Mouse (Mus musculus): ENCODE results near the gene Vmn1r127. TPM values are rescaled to one million over a fixed set of nuclear protein-coding genes. Genes with fewer than 3 reads are reported as not detected.
"Not testable (repeated sequence)": the region's sequence is repeated elsewhere in the genome, so short reads cannot be mapped to it uniquely, and the experiment has no call there.

Vmn1r127 gene
- polyA plus RNA-seq (2012): not detected in 2 replicates

DNA sequence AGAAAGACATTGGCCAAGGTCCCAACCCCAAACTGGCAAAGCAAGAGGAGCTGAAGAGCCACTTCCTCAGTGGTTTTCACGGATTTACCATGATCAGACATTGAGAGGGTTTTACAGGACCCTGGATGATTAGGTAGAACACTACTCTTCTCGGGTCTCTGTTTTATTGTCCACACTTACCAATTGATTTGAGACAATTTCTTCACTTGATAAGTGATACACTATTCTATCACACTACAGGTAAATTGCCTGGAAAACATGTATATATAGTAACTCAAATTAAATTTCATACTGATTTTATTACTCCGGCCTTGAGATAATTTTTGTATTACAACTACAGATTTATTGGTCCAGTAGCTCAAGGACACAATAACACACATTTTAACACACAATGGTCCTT is at the start of gene Vmn1r127:
TSS of gene Vmn1r127 (minus strand) at position 101 of the 400 bp plus-strand sequence.
- H3K27me3 ChIP-seq (ENCODE audit: control insufficient read depth); H3K4me1 ChIP-seq (ENCODE audit: control insufficient read depth); H3K36me3 ChIP-seq (ENCODE audit: control insufficient read depth); H3K4me3 ChIP-seq (replicated peaks); H3K9me3 ChIP-seq (ENCODE audit: control insufficient read depth, low read length): not testable (repeated sequence)

DNA sequence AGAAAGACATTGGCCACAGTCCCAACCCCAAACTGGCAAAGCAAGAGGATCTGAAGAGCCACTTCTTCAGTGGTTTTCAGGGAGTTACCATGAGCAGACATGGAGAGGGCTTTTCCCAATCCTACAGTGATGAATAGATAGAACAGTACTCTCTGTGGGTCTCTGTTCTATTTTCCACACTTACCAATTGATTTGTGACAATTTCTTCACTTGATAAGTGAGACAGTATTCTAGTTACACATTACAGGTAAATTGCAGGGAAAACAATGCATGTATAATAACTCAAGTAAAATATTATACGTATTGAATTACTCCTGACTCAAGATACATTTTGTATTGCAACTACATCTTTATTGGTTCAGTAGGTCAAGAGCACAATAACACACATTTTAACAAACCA is 41.5 kb upstream of the Vmn1r127 start, which contains the start of gene Vmn1r129:
TSS of gene Vmn1r129 (minus strand) at position 101 of the 400 bp plus-strand sequence.
- not testable (repeated sequence) for H3K36me3 ChIP-seq (ENCODE audit: control insufficient read depth); H3K4me3 ChIP-seq (replicated peaks); H3K9me3 ChIP-seq (ENCODE audit: control insufficient read depth, low read length); H3K4me1 ChIP-seq (ENCODE audit: control insufficient read depth); H3K27me3 ChIP-seq (ENCODE audit: control insufficient read depth)

DNA sequence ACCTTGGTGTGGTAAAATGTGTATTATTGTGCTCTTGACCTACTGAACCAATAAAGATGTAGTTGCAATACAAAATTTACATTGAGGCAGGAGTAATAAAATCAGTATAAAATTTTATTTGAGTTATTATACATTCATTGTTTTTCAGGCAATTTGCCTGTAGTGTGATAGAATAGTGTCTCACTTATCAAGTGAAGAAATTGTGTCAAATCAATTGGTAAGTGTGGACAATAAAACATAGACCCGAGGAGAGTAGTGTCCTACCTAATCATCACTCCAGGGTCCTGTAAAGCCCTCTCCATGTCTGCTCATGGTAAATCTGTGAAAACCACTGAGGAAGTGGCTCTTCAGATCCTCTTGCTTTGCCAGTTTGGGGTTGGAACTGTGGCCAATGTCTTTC is 29.4 kb upstream of the Vmn1r127 start, which contains the start of gene Vmn1r128:
TSS of gene Vmn1r128 (plus strand) at position 301 of the 400 bp plus-strand sequence.
- not testable (repeated sequence) for H3K9me3 ChIP-seq (ENCODE audit: control insufficient read depth, low read length); H3K4me1 ChIP-seq (ENCODE audit: control insufficient read depth); H3K36me3 ChIP-seq (ENCODE audit: control insufficient read depth); H3K4me3 ChIP-seq (replicated peaks); H3K27me3 ChIP-seq (ENCODE audit: control insufficient read depth)

DNA sequence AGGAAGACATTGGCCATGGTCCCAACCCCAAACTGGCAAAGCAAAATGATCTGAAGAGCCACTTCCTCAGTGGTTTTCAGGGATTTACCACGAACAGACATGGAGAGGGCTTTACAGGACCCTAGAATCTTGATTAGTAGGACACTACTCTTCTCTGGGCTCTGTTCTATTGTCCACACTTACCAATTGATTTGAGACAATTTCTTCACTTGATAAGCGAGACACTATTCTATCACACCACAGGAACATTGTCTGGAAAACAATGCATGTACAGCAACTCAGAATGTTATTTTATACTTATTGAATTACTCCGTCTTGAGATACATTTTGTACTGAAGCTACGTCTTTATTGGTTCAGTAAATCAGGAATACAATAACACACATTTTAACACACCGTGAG is 18.3 kb downstream of the Vmn1r127 start, which contains the start of gene Vmn1r126:
TSS of gene Vmn1r126 (minus strand) at position 101 of the 400 bp plus-strand sequence.
- not testable (repeated sequence) for H3K4me3 ChIP-seq (replicated peaks); H3K4me1 ChIP-seq (ENCODE audit: control insufficient read depth); H3K36me3 ChIP-seq (ENCODE audit: control insufficient read depth); H3K9me3 ChIP-seq (ENCODE audit: control insufficient read depth, low read length); H3K27me3 ChIP-seq (ENCODE audit: control insufficient read depth)

DNA sequence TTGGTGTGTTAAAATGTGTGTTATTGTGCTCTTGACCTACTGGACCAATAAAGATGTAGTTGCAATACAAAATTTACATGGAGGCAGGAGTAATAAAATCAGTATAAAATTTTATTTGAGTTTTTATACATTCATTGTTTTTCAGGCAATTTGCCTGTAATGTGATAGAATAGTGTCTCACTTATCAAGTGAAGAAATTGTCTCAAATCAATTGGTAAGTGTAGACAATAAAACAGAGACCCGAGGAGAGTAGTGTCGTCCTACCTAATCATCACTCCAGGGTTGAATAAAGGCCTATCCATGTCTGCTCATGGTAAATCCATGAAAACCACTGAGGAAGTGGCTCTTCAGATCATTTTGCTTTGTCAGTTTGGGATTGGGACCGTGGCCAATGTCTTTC is 47.8 kb downstream of the Vmn1r127 start, which contains the start of gene Vmn1r125:
TSS of gene Vmn1r125 (plus strand) at position 301 of the 400 bp plus-strand sequence.
- not testable (repeated sequence) for H3K36me3 ChIP-seq (ENCODE audit: control insufficient read depth); H3K27me3 ChIP-seq (ENCODE audit: control insufficient read depth); H3K4me1 ChIP-seq (ENCODE audit: control insufficient read depth); H3K9me3 ChIP-seq (ENCODE audit: control insufficient read depth, low read length); H3K4me3 ChIP-seq (replicated peaks)

Other genes with a start within 250 kb of the Vmn1r127 start
- not detected in 2 replicates for gene Vmn1r121, start 221.3 kb downstream of the Vmn1r127 start, polyA plus RNA-seq (2012)
- not detected in 2 replicates for gene Vmn1r122, start 185.7 kb downstream of the Vmn1r127 start, polyA plus RNA-seq (2012)
- not detected in 2 replicates for gene Vmn1r123, start 157.7 kb downstream of the Vmn1r127 start, polyA plus RNA-seq (2012)
- 0.05 TPM in 1 of 2 replicates, not detected in the other for gene Gm5157, start 129.4 kb downstream of the Vmn1r127 start, polyA plus RNA-seq (2012)
- not detected in 2 replicates for gene Vmn1r124, start 59.2 kb downstream of the Vmn1r127 start, polyA plus RNA-seq (2012)
- gene Vmn1r125, start 47.7 kb downstream of the Vmn1r127 start, polyA plus RNA-seq (2012): not detected in 2 replicates
- gene Vmn1r126, start 18.4 kb downstream of the Vmn1r127 start, polyA plus RNA-seq (2012): not detected in 2 replicates
- not detected in 2 replicates for gene Vmn1r128, start 29.5 kb upstream of the Vmn1r127 start, polyA plus RNA-seq (2012)
- not detected in 2 replicates for gene Vmn1r129, start 41.4 kb upstream of the Vmn1r127 start, polyA plus RNA-seq (2012)
- gene Gm6882, start 112.9 kb upstream of the Vmn1r127 start, polyA plus RNA-seq (2012): not detected in 2 replicates
- not detected in 2 replicates for gene Vmn1r130, start 191.9 kb upstream of the Vmn1r127 start, polyA plus RNA-seq (2012)
- gene Vmn1r131, start 226.2 kb upstream of the Vmn1r127 start, polyA plus RNA-seq (2012): not detected in 2 replicates